Mouse (Mus musculus) testis, postnatal 10 days (tissue): ENCODE results near the gene Snx29.

ENCODE experiments used
- DNase-seq: peaks from one replicate; pipeline ENCODE4 v3.0.0; 2021; ENCODE audit warnings: low spot score

Gene Snx29

GRCm38 (mm10) chr16:11639936-11640335 is 317.2 kb downstream of the Snx29 start:
- no peak for DNase-seq

- DNase-seq = no peak
Observed at GRCm38 (mm10) chr16:11643603-11644002, 320.9 kb downstream of the Snx29 start.

GRCm38 (mm10) chr16:11644399-11644798 is 321.7 kb downstream of the Snx29 start:
- no peak for DNase-seq

- no peak for DNase-seq
Observed at GRCm38 (mm10) chr16:11645668-11646067, 323.0 kb downstream of the Snx29 start.

DNA sequence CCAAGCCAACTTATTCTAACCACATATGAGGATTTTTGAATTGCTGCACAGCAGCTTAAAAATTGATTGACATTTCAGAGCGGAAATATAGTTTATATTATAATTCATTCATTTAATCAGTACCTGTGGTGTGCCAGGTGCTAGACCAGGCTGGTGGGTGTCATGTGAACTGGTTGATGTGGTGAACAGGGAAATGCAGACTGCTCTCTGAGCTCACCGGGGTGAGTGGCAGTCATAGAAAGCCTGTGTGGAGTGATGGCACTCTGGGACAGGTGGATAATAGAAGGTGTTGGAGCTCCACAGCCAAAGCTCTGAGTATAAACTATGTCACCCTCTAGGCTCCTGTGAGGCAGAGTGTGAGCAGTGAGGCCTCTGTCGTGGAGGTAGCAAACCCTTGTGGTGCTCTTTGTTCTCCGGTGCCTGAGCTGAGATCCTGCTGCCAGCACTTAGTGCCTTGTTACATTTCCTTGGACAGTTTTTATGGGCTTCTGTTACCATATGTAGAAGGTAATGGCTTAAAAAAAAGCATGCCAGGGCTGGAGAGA is 324.1 kb downstream of the Snx29 start:
- no peak for DNase-seq

- DNase-seq = no peak
Observed at GRCm38 (mm10) chr16:11648169-11648688, 325.5 kb downstream of the Snx29 start.

- DNase-seq = no peak
Observed at GRCm38 (mm10) chr16:11652686-11653366, 330.1 kb downstream of the Snx29 start.

DNA sequence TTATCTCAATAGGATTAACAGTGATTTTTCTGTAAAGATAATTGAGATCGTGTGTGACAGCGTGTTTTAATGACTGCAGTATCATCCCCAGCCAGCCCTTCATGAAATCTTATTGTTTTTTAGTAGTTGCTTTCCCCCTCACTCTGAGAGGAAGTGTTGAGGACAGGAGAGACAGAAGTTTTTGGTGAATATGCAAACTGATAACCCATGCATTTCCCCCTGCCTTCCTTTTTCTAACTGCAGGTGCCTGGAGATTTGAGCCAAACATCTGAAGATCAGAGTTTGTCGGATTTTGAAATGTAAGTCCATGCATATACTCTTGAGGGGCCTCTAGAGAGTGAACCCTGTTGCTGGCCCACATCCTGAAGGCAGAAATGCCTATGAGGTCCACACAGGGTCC is 333.2 kb downstream of the Snx29 start:
- no peak for DNase-seq

- DNase-seq = no peak
Observed at GRCm38 (mm10) chr16:11657111-11657510, 334.4 kb downstream of the Snx29 start.

DNA sequence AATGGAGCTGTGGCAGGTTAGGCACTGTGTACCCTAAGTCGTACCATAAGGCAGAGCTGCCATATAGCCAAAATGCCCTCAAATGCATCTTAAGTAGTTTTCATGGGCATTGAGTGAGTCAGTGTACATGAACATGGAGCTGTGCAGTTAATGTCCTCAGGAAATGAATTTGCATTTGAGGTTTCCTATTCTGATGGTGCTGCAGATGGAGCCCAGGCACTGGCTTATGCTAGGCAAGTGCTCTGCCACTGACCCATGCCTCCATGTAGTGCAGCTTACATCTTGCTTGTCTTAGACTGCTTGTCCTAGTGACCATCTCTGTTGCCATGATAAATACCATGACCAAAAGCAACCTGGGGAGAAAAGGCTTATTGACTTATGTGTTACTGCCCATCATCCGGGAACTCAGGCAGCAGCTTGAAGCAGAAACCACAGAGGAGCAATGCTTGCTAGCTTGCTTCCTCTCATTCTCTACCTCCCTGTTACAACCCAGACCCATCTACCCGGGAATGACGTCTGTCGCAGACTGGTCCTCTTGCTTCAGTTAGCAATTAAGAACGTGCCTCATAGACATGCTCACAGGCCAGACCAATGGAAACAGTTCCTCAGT is 336.5 kb downstream of the Snx29 start:
- DNase-seq = no peak

- DNase-seq = no peak
Observed at GRCm38 (mm10) chr16:11664896-11665705, 342.4 kb downstream of the Snx29 start.

DNA sequence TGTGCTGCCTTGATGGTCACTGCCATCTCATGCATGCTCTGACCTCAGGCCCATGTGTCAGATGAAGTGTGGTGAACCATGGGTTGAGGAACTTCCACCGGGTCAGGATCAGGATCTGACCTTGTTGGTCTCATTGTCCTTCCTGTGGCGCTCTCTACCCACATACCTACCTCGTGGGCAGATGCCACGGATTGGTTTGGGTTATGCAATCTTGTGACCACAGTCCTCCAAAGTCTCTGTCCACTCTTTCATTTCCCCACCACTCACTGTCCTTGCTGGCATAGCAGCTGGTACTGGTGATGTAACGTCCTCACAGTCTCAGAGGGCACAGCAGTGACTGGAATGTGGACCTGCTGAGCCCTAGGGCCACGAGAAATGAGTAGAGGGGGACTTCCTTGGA is 343.2 kb downstream of the Snx29 start:
- DNase-seq = no peak

DNA sequence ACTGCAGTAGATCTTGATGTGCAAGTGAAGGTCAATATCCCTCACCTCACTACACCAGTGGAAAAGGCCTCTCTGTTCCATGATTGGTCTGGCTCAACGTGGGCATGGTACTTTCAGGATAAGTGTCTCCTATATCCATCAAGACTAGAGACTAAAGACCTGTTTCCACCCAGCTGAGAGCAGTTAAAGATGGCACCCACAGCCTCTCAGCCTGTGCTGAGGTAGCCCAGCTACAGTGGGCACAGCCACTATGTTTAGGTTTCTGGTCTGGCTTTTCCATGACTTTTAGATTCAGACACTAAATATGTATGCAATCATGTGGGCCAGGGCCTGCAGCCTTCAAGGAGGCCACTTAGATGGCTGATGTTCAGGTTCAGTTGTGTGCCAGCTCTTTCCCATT is 345.7 kb downstream of the Snx29 start:
- no peak for DNase-seq

- DNase-seq = no peak
Observed at GRCm38 (mm10) chr16:11668878-11669277, 346.2 kb downstream of the Snx29 start.

DNA sequence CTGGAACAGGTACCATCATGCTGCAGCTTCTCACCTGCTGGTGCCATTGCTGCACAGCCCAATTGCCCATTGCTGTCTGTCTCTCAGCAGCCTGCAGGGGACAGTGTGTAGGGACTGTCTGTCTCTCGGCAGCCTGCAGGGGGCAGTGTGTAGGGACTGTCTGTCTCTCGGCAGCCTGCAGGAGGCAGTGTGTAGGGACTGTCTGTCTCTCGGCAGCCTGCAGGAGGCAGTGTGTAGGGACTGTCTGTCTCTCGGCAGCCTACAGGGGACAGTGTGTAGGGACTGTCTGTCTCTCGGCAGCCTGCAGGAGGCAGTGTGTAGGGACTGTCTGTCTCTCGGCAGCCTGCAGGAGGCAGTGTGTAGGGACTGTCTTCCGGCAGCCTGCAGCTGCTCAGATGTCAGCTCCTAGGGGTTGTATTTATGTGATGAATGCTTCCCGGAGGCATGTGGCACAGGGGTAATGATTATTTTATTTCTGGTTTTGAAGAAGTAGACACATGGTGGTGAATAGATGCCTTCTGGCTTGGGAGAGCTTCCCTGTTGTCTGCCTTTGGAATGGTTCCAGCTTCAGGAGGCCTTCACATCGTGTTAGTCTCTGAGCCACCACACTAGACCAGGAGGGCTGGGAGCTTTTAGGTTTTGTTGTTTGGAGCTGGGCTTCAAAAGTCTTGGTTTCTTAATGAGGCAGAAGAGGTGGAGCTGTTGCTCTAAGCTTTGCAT is 347.7 kb downstream of the Snx29 start:
- no peak for DNase-seq

GRCm38 (mm10) chr16:11670971-11671310 is 348.2 kb downstream of the Snx29 start:
- peak; percentile 50 for DNase-seq

DNA sequence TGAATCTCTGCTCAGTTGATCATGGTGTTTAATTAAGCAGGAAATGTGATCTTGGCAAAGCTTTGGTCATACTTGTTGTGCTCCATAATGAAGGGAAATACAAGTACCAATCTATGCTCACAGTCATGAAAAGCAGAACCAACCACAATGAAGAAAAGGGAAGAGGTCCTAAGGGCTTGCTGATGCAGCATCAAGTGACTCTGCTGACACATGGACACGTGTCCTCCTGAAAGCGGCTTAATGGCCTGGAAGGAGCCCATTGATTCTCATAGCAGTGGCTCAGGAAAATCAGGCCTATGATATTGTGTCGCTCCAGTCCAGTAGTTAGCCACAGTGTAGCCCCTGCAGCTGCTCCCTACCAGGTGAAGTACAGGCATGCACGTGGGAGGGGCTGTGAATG is 353.3 kb downstream of the Snx29 start:
- no peak for DNase-seq

- no peak for DNase-seq
Observed at GRCm38 (mm10) chr16:11685264-11685663, 362.6 kb downstream of the Snx29 start.

DNA sequence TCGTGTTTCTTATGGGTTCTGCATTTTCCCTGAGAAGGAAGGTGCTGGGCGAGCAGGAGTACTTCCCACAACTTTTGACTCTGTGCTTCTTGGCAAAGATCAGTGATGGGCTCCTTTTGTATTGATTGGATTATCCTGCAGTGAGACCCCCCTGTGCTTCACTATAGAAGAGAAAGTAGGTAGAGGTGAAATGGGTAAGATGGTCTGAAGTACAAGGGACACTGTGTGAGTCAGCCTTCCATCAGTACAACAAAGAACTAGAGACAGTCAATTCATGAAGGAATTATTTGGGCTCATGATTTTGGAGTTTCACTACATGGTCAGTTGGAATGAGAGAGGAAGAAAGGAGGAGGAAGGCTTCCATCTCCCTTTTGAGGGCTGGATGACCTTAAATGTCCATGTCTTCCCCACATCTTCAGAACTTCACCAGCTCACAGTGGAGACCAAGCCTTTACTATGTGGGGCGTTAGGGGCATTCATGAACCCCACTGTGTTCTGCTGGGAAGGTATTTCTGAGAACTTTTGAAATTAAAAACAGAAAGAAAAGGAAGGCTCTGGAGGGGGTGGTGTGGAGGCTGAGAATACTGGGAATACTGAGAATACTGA is 363.1 kb downstream of the Snx29 start:
- no peak for DNase-seq

DNA sequence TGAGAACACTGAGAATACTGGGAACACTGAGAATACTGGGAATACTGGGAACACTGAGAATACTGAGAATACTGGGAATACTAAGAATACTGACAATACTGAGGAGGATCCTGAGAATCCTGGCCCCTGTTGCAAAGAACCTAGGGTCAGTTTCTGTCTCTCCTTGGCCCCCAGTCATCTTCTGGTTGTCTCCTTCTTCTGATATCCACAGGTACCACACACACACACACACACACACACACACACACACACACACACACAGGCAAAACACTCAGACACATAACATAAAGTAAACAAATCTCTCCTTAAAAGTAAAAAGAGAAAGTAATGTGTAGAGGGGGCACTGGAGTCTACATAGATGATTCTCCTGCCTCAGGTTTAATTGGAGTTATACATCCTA is 365.1 kb downstream of the Snx29 start:
- DNase-seq = no peak

- no peak for DNase-seq
Observed at GRCm38 (mm10) chr16:11688281-11689005, 365.7 kb downstream of the Snx29 start.
